In genomic region chr6:38021406-38021805, GRCm38 (mm10) we compare ENCODE assay signal across 31 mouse cellular contexts. TPM values are rescaled to one million over a fixed set of nuclear protein-coding genes. Genes with fewer than 3 reads are reported as not detected.
"Had no signal": no experiment of that assay in that cellular context is flagged by ENCODE, and none has a peak within 500 bp of the region (broad histone marks: within the 10 kb centered on the region; RNA-seq: fewer than 3 reads in every experiment).

No protein-coding gene starts in this region.

- H3K4me1 ChIP-seq: heart, embryonic 13.5 days; heart, embryonic 15.5 days; hindbrain, embryonic 10.5 days; hindbrain, embryonic 12.5 days; limb, embryonic 10.5 days; limb, embryonic 12.5 days; liver, embryonic 13.5 days; liver, embryonic 15.5 days had no signal

- DNase-seq: gastrocnemius, adult 2 months; gastrocnemius, postnatal 10 days; gastrocnemius, postnatal 25 days; heart, adult 2 months; heart, postnatal 14 days; heart, postnatal 4 days; kidney, adult 11 months; kidney, adult 2 months; kidney, adult 9 months; kidney, postnatal 14 days; kidney, postnatal 36 days; layer of hippocampus, adult 9-11 months; liver; liver, embryonic 13.5 days had no signal

- ATAC-seq: hindbrain, embryonic 16.5 days; intestine, embryonic 16.5 days had no signal

- H3K9me3 ChIP-seq: heart, embryonic 13.5 days; heart, embryonic 15.5 days; hindbrain, embryonic 10.5 days; hindbrain, embryonic 12.5 days; kidney, embryonic 15.5 days; limb, embryonic 10.5 days; limb, embryonic 12.5 days; liver, embryonic 13.5 days; liver, embryonic 15.5 days had no signal

- H3K27ac ChIP-seq: gastrocnemius, adult 2 months; heart, adult 2 months; heart, embryonic 13.5 days; heart, embryonic 15.5 days; hindbrain, embryonic 10.5 days; hindbrain, embryonic 12.5 days; hindbrain, embryonic 14.5 days; kidney, embryonic 15.5 days; kidney, postnatal 0 days; left cerebral cortex, adult 2 months; limb, embryonic 10.5 days; limb, embryonic 12.5 days; liver, embryonic 13.5 days; liver, embryonic 15.5 days had no signal

- H3K9ac ChIP-seq: heart, embryonic 13.5 days; heart, embryonic 15.5 days; hindbrain, embryonic 12.5 days; hindbrain, embryonic 14.5 days; kidney, embryonic 15.5 days; limb, embryonic 12.5 days; liver, embryonic 13.5 days; liver, embryonic 15.5 days had no signal

- H3K36me3 ChIP-seq: heart, embryonic 13.5 days; heart, embryonic 15.5 days; hindbrain, embryonic 10.5 days; hindbrain, embryonic 12.5 days; limb, embryonic 10.5 days; limb, embryonic 12.5 days; liver, embryonic 13.5 days; liver, embryonic 15.5 days had no signal

- H3K4me3 ChIP-seq: gastrocnemius, adult 2 months; heart, adult 2 months; heart, embryonic 13.5 days; heart, embryonic 15.5 days; hindbrain, embryonic 10.5 days; hindbrain, embryonic 12.5 days; kidney, embryonic 15.5 days; left cerebral cortex, adult 2 months; limb, embryonic 10.5 days; limb, embryonic 12.5 days; liver, embryonic 13.5 days; liver, embryonic 15.5 days had no signal

- H3K4me2 ChIP-seq: heart, embryonic 11.5 days; heart, embryonic 13.5 days; heart, embryonic 15.5 days; hindbrain, embryonic 12.5 days; hindbrain, embryonic 14.5 days; kidney, embryonic 15.5 days; limb, embryonic 12.5 days; liver, embryonic 11.5 days; liver, embryonic 13.5 days; liver, embryonic 15.5 days had no signal

- H3K27me3 ChIP-seq: heart, embryonic 13.5 days; heart, embryonic 15.5 days; hindbrain, embryonic 12.5 days; kidney, embryonic 15.5 days; limb, embryonic 12.5 days; liver, embryonic 13.5 days; liver, embryonic 15.5 days had no signal

RNA-seq across cellular contexts. Expression of gene Svopl, which starts 25.4 kb away (rescaled TPM):
- total RNA-seq: granulocyte monocyte progenitor cell, adult 5-6 weeks; left cerebral cortex, postnatal 36 days had no signal
- polyA plus RNA-seq: liver, embryonic 13.5 days; liver, embryonic 15.5 days had no signal
